Mouse (Mus musculus): ENCODE data around the gene Sco1. TPM values are rescaled to one million over a fixed set of nuclear protein-coding genes. Genes with fewer than 3 reads are reported as not detected.

Sco1 gene
- polyA plus RNA-seq (2015; fragmentation: Nextera tagmentation; extraction: Ambion mirVana): 15.0 TPM in 2 replicates

DNA sequence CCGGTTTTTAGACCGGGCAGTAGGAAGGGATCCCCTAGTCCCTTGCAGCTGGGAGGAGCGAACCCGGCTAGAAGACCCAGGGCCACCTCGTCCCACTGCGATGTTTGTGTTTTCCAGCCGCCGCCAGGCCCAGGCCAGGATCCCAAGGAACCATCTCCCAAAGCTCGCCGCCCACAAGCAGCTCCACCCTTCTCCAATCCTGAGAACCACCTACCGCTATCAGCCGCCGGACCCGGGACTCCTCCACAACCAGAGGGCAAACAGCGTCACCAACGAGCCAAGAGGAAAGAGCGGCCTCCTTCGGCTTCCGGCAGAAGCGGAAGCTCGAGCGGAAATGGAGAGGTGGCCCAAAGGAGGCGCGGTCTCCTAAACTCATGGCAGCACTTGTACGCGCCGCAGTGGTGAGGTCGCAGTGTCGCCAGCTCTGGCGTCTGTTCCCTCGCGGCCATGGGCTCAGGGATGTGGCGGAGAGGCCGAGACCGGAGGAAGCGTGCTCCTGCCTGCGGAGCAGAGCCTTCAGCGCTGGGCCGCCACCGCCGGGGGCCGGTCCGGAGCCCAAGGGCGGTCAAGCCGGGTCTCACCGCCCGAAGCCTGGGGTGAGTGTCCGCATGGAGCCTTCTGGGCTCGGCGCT is at the start of gene Sco1, which contains the start of gene Adprm:
Gene Sco1, plus strand, starts transcription at position 350 of the 632 bp plus-strand sequence.
Gene Adprm, minus strand, starts transcription at position 274 of the 632 bp plus-strand sequence.
- H3K9me3 ChIP-seq (replicated peaks; ENCODE audit: control insufficient read depth, low read length): no peaks in the 10 kb centered on the region
- ATAC-seq (ENCODE audit: insufficient read depth, low FRiP score): peak; percentile 94
- no peaks in the 10 kb centered on the region; the same call in 1 of the 2 replicates for H3K36me3 ChIP-seq (ENCODE audit: control insufficient read depth, insufficient read depth, low read length)
- H3K4me1 ChIP-seq (ENCODE audit: control insufficient read depth, insufficient read depth, low read length): peaks cover 13% of the 10 kb centered on the region
- peak within 1 kb of the TSS; percentile 58 for H3K4me2 ChIP-seq (ENCODE audit: low read depth, low read length)
- no peaks in the 10 kb centered on the region for H3K27me3 ChIP-seq (ENCODE audit: control insufficient read depth, insufficient read depth, low read length)
- under 1% methylated on average over 50 of the region's 50 CpGs for WGBS
- peak within 1 kb of the TSS; percentile 95 for H3K4me3 ChIP-seq (replicated peaks; ENCODE audit: low read length)
- peak within 1 kb of the TSS; percentile 86 for H3K27ac ChIP-seq (ENCODE audit: low read length)
- H3K9ac ChIP-seq (ENCODE audit: low read length): peak within 1 kb of the TSS; percentile 91

- WGBS: 56% methylated on average over 2 of the region's 2 CpGs
- Histone ChIP-seq H3K4me3 (replicated peaks; ENCODE audit: low read length) (no peak overlapping the region), H3K36me3 (ENCODE audit: control insufficient read depth, insufficient read depth, low read length) (no peaks in the 10 kb centered on the region), H3K4me2 (ENCODE audit: low read depth, low read length) (no peak overlapping the region), H3K9ac (ENCODE audit: low read length) (no peak overlapping the region), H3K27ac (ENCODE audit: low read length) (no peak overlapping the region), H3K9me3 (replicated peaks; ENCODE audit: control insufficient read depth, low read length) (no peaks in the 10 kb centered on the region), H3K27me3 (ENCODE audit: control insufficient read depth, insufficient read depth, low read length) (no peaks in the 10 kb centered on the region), H3K4me1 (ENCODE audit: control insufficient read depth, insufficient read depth, low read length) (no peaks in the 10 kb centered on the region)
- ATAC-seq (ENCODE audit: insufficient read depth, low FRiP score): no peak
Observed at GRCm38 (mm10) chr11:67002911-67003310, 49.6 kb upstream of the Sco1 start.

GRCm38 (mm10) chr11:67007961-67008360 is 44.5 kb upstream of the Sco1 start:
- H3K4me3 ChIP-seq (replicated peaks; ENCODE audit: low read length): no peak overlapping the region
- no peaks in the 10 kb centered on the region for H3K36me3 ChIP-seq (ENCODE audit: control insufficient read depth, insufficient read depth, low read length)
- WGBS: 71% methylated on average over 8 of the region's 8 CpGs
- H3K27me3 ChIP-seq (ENCODE audit: control insufficient read depth, insufficient read depth, low read length): no peaks in the 10 kb centered on the region
- no peaks in the 10 kb centered on the region for H3K9me3 ChIP-seq (replicated peaks; ENCODE audit: control insufficient read depth, low read length)
- H3K9ac ChIP-seq (ENCODE audit: low read length): no peak overlapping the region
- no peak overlapping the region for H3K27ac ChIP-seq (ENCODE audit: low read length)
- H3K4me1 ChIP-seq (ENCODE audit: control insufficient read depth, insufficient read depth, low read length): peaks cover 6% of the 10 kb centered on the region; the same call in 1 of the 2 replicates
- 0 out of 2 replicates have a peak, but pooled peaks have one; percentile 25 for ATAC-seq (ENCODE audit: insufficient read depth, low FRiP score)
- H3K4me2 ChIP-seq (ENCODE audit: low read depth, low read length): no peak overlapping the region

DNA sequence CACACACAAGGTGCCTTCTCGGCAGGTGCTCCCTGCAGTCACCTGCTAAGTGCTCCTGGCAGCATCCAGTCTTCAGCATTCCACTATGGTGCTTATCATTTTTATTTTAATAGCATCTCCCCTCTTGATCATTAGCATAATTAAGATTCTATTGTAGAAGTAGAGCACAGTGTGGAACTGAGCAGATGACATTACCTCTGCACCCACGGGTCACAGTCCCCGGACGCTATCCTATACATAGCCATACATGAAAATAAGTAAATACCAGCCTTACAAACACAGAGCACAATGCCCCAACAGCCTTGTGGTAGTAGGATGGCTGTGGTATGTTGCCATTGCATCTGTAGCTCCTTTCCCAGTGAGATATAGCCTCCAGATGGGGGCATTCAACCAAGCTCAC is 43.9 kb upstream of the Sco1 start:
- WGBS: 88% methylated on average over 4 of the region's 4 CpGs
- Histone ChIP-seq H3K27me3 (ENCODE audit: control insufficient read depth, insufficient read depth, low read length) (no peaks in the 10 kb centered on the region), H3K4me1 (ENCODE audit: control insufficient read depth, insufficient read depth, low read length) (peaks cover 6% of the 10 kb centered on the region; the same call in 1 of the 2 replicates), H3K36me3 (ENCODE audit: control insufficient read depth, insufficient read depth, low read length) (no peaks in the 10 kb centered on the region), H3K27ac (ENCODE audit: low read length) (no peak overlapping the region), H3K9ac (ENCODE audit: low read length) (no peak overlapping the region), H3K4me2 (ENCODE audit: low read depth, low read length) (no peak overlapping the region), H3K4me3 (replicated peaks; ENCODE audit: low read length) (no peak overlapping the region), H3K9me3 (replicated peaks; ENCODE audit: control insufficient read depth, low read length) (no peaks in the 10 kb centered on the region)
- ATAC-seq (ENCODE audit: insufficient read depth, low FRiP score): no peak

DNA sequence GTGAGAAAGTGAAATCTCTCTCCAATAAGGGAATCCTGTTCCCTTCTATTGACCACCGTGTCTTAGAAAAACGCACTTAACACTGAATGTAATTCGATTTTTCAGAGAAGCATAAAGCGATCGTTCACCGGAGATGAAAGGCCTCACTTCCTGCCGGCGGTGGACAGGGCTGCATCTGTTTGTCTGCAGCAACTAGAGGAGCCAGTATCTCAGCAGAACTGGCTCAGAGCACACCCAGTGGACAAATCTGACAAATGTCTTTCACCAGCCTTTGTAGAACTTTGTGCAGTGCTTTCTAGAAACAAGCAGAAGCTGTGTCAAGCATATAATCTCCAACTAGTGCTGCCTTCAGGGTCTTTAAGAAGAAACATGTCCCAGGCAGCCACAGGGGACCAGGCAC is 42.0 kb upstream of the Sco1 start:
- no peaks in the 10 kb centered on the region for H3K36me3 ChIP-seq (ENCODE audit: control insufficient read depth, insufficient read depth, low read length)
- H3K4me1 ChIP-seq (ENCODE audit: control insufficient read depth, insufficient read depth, low read length): peaks cover 6% of the 10 kb centered on the region; the same call in 1 of the 2 replicates
- no peaks in the 10 kb centered on the region for H3K27me3 ChIP-seq (ENCODE audit: control insufficient read depth, insufficient read depth, low read length)
- H3K9me3 ChIP-seq (replicated peaks; ENCODE audit: control insufficient read depth, low read length): no peaks in the 10 kb centered on the region
- ATAC-seq (ENCODE audit: insufficient read depth, low FRiP score): no peak
- WGBS: 4% methylated on average over 8 of the region's 8 CpGs
- no peak overlapping the region; the same call in none of the 2 replicates for H3K27ac ChIP-seq (ENCODE audit: low read length)
- no peak overlapping the region for H3K4me3 ChIP-seq (replicated peaks; ENCODE audit: low read length)
- H3K4me2 ChIP-seq (ENCODE audit: low read depth, low read length): peak overlapping the region; percentile 35; the same call in 1 of the 2 replicates
- H3K9ac ChIP-seq (ENCODE audit: low read length): no peak overlapping the region

DNA sequence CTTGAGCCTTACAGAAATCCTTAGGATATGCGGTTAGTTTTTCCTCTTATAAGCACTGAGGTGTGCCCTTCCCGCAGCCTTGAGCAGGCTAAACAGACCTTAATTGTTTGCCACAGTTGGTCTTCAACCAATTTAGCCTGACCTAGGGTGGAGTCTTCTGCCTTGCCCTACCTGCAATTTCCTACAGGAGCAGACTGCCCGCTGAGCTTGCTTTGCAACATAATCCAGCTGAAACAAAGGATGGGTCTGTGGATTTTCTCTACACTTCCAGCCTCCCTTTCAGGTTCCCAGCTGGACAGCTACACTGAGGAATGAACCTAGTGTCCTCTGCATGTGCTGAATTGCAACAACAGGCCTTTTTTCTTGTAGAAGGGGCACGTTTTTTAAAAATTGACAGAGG is 40.8 kb upstream of the Sco1 start:
- Histone ChIP-seq H3K4me3 (replicated peaks; ENCODE audit: low read length) (no peak overlapping the region), H3K27me3 (ENCODE audit: control insufficient read depth, insufficient read depth, low read length) (no peaks in the 10 kb centered on the region), H3K4me2 (ENCODE audit: low read depth, low read length) (no peak overlapping the region), H3K27ac (ENCODE audit: low read length) (no peak overlapping the region), H3K9ac (ENCODE audit: low read length) (no peak overlapping the region), H3K36me3 (ENCODE audit: control insufficient read depth, insufficient read depth, low read length) (no peaks in the 10 kb centered on the region), H3K9me3 (replicated peaks; ENCODE audit: control insufficient read depth, low read length) (no peaks in the 10 kb centered on the region), H3K4me1 (ENCODE audit: control insufficient read depth, insufficient read depth, low read length) (peaks cover 6% of the 10 kb centered on the region; the same call in 1 of the 2 replicates)
- 48% methylated on average over 4 of the region's 4 CpGs for WGBS
- ATAC-seq (ENCODE audit: insufficient read depth, low FRiP score): no peak

DNA sequence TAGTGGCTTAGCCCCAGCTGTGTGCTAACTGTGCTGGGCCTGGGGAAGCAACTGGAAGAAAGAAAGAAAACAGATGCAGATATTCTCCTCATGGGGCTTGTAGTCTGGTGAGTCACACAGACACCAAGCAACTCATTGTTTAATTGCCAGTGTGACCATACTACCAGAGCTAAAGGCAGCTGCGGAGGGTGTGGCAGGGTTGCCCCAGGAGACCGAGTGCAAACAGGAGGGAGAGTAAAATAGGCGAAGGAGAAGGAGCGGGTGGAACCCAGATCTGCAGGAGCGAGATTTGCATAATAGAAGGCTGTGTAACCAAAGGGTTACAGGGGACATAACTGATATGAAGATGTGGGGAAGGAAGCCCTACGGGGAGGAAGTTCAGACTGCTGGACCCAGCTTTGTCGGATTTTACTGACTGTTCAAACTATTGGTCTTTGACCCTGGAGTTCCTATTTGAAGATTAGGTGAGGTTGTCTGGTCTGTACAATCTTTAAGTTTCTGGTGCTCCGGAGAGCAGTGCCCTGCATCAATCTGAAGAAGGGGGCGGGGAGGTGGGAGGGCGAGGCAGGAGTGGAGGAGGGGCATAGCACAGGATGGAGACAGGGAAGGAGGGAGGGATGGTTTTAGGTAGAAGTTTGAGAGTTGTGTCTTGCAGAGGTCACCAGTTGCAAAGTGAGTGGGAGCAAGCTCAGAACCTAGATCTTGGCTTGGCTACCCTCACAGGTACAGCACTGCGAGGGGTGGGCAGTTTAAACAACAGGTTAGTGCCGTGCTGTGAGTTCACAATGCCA is 34.5 kb upstream of the Sco1 start:
- H3K9me3 ChIP-seq (replicated peaks; ENCODE audit: control insufficient read depth, low read length): no peaks in the 10 kb centered on the region
- H3K36me3 ChIP-seq (ENCODE audit: control insufficient read depth, insufficient read depth, low read length): no peaks in the 10 kb centered on the region
- H3K4me3 ChIP-seq (replicated peaks; ENCODE audit: low read length): peak overlapping the region; percentile 13
- peak overlapping the region; percentile 18 for H3K9ac ChIP-seq (ENCODE audit: low read length)
- peaks cover 5% of the 10 kb centered on the region; the same call in 1 of the 2 replicates for H3K4me1 ChIP-seq (ENCODE audit: control insufficient read depth, insufficient read depth, low read length)
- no peaks in the 10 kb centered on the region for H3K27me3 ChIP-seq (ENCODE audit: control insufficient read depth, insufficient read depth, low read length)
- peak overlapping the region; percentile 80 for H3K27ac ChIP-seq (ENCODE audit: low read length)
- peak; percentile 86 for ATAC-seq (ENCODE audit: insufficient read depth, low FRiP score)
- WGBS: 13% methylated on average over 12 of the region's 12 CpGs
- peak overlapping the region; percentile 29 for H3K4me2 ChIP-seq (ENCODE audit: low read depth, low read length)

DNA sequence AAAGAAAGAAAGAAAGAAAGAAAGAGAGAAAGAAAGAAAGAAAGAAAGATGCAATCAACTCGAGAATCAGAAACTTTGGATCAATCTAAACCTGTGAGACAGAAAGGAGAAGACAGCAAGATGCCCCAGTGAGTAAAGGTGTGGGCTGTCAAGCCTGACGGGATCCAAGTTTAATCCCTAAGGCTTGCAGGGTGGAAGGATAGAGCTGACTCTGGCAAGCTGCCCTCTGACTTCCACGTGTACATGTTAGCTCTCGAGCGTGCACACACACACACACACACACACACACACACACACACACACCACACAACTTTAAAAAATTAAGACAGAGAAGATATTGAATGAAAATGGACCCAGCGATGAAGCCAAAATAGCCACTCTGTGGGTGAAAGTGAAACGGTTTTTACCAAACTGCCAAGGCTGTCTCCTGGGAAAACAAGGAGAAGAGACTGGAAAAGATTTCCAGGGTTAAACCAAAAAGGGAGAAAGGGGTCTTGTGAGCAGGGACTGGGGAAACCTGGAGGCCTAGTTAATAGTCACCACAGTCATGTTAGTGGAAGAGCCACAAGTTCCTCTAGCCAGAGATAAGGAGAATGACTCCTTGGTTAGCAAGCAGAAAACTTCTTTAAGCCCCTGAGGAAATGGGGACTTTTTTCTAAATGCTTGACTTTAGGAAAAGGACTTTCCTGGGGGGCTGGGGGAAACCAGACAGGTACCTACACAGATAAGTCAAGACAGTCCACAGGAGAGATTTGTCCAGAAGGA is 32.6 kb upstream of the Sco1 start:
- WGBS: 54% methylated on average over 7 of the region's 7 CpGs
- Histone ChIP-seq H3K27ac (ENCODE audit: low read length) (peak overlapping the region; percentile 57), H3K27me3 (ENCODE audit: control insufficient read depth, insufficient read depth, low read length) (no peaks in the 10 kb centered on the region), H3K9me3 (replicated peaks; ENCODE audit: control insufficient read depth, low read length) (no peaks in the 10 kb centered on the region), H3K9ac (ENCODE audit: low read length) (no peak overlapping the region), H3K4me2 (ENCODE audit: low read depth, low read length) (no peak overlapping the region), H3K4me1 (ENCODE audit: control insufficient read depth, insufficient read depth, low read length) (peaks cover 5% of the 10 kb centered on the region; the same call in 1 of the 2 replicates), H3K36me3 (ENCODE audit: control insufficient read depth, insufficient read depth, low read length) (no peaks in the 10 kb centered on the region), H3K4me3 (replicated peaks; ENCODE audit: low read length) (no peak overlapping the region)
- no peak for ATAC-seq (ENCODE audit: insufficient read depth, low FRiP score)

All from stomach, embryonic 16.5 days (tissue).